Mouse (Mus musculus) 416B (cell line): Measurements from ENCODE around the gene Slc10a1.
A peak's percentile ranks its signal among the peaks of the same experiment; 100 is the strongest.

Experiments used
- DNase-seq: peaks from one replicate; pipeline ENCODE4 v3.0.0; 2011; ENCODE audit warnings: low read depth

Slc10a1 gene

DNA sequence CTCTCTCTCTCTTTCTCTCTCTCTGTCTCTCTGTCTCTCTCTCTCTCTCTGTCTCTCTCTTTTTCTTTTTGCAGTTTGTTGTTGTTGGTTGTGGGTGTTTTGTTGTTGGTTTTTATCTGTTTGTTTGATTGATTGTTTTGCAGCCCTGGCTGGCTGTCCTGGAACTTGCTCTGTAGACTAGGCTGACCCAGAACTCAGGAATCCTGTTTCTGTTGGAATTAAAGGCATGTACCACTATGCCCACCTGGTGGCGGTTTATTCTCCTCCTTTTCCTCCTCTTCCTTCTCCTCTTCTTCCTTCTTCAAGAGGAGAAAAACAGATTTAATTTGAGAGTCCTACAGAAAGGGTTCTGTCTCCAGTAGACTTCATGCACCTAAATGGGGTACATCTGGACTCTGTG, 41.0 kb downstream of the Slc10a1 start:
- no peak for DNase-seq

GRCm38 (mm10) chr12:80926550-80926949, 42.0 kb downstream of the Slc10a1 start:
- no peak for DNase-seq

GRCm38 (mm10) chr12:80925919-80926318, 42.6 kb downstream of the Slc10a1 start:
- DNase-seq, result no peak

DNA sequence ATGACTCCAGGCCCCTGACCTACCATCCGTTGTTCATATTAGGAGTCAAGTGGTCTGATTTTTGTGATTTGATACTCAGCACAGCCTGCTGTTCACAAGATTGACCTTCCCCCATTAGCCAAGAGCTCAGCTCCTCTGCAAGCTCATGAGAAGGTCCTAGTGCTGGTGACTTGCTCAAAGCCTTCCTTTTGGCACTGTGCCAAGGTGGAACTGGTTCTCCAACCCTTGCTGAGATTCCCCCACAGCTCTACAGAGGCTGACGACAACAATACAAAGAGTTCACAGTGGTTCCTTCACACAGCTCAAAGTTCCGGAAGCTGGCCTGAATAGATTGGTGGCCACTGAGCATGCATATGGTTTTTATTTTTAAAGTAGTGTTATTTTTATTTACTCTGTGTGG, 44.3 kb downstream of the Slc10a1 start:
- DNase-seq, result peak; percentile 36

- DNase-seq, result no peak
Observed at GRCm38 (mm10) chr12:80923602-80924001, 44.9 kb downstream of the Slc10a1 start.

DNA sequence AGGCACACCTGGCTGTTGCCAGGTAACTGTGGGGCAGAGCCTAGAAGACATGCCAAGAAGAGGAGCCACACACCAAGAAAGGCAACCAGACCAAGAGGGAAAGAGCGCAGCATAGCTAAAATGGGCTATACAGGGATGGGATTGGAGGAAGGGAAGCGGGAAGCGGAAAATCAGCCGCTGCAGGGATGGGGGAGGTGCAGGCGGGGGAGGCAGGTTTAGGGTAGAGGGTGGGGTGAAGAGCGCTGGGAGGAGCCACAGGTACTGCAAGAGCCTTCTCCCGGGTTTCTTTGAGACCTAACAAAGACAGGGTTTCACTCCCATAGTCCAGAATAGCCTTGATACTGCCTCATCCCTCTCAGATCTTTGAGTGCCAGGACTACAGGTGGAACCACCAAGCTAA, 45.6 kb downstream of the Slc10a1 start:
- DNase-seq, result no peak

DNA sequence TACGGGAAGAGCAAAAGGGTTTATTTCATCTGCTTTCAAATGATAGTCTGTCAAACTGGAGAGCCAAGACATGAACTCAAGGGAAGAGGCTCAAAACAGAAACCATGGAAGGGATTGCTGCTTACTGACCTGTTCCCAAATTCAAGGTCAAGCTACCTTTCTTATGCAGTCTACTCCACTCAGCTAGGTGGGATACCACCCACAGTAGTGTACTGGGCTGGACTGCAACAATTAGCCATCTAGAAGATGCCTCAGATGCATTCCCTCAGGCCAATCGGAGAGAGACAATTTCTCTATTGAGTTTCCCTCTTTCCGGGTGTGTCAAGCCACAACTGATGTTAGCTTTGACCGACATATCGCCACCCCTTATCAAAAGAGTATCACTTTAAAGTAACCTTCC, 47.2 kb downstream of the Slc10a1 start:
- DNase-seq, result no peak

DNA sequence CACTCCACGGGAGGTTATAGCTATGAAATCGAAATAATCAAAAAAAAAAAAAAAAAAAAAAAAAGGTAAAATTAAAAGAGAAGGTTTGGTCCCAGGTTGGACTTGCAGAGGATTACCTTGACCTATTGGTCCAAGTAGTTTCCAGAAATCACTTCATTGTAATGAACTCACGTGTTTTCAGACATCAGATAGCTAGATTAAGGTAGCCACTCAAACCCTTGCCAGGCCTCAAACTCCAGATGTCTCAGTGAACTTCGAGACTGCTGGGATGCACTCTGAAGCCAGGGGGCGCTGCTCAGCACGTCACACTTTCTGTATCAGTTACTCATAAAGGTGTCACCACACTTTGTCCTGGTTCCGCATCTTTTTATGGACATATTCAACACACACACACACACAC, 50.7 kb downstream of the Slc10a1 start:
- DNase-seq, result peak; percentile 68

DNA sequence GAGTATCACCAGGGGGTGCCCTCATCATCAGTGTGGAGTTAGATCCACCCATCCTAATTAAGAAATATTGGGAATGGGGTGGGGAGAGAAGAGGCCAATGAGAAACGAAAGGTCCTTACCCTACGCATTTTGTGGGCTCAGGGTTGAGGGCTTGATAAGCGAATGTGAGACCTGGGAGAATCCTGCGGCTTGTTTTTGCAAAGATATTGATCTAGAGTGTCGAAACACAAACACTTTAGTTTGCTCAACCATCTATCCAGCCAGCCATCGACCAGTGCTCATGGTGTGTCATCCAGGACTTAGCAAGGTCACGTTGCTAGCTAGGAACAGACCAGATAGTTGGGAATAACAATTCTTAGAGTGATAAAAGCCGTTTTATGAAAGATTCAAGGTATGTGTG, 58.9 kb downstream of the Slc10a1 start:
- peak; percentile 29 for DNase-seq
